Mouse (Mus musculus): ENCODE data around the gene Gm11627. TPM values are rescaled to one million over a fixed set of nuclear protein-coding genes. Genes with fewer than 3 reads are reported as not detected.
A peak's percentile ranks its signal among the peaks of the same experiment; 100 is the strongest.

Gm11627 gene
- polyA plus RNA-seq, 1 experiment from 2014 or later = 8.9 TPM

DNA sequence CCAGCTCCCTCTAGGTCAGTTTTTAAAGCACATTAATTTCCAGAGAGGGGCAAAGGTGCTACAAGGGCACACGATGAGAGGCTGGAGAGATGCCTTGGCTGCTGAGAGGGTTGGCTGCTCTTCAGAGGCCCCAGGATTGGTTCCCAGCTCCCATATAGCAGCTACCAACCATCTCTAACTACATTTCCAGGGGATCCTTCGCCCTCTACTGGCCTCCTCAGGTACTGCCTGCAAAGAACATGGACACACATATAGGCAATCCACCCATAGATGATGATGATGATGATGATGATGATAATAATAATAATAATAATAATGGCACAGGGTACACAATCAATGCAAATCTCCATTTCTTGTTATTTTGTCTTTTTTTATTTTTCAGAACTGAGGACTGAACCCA lies 40.2 kb upstream of the Gm11627 start:
- no peak overlapping the region for H3K4me3 ChIP-seq (replicated peaks; ENCODE audit: low read depth, low read length)
- DNase-seq (ENCODE audit: low spot score) (no peak), ATAC-seq (replicated peaks; ENCODE audit: low FRiP score, low read depth) (no peak)
- peak; percentile 33 for TF ChIP-seq CTCF (IDR thresholded peaks at IDR 0.05; ENCODE audit: low read depth)
- H3K9me3 ChIP-seq (replicated peaks; ENCODE audit: low read length) = no peaks in the 10 kb centered on the region
- H3K27ac ChIP-seq = no peak overlapping the region
- 79% methylated on average over 2 of the region's 2 CpGs for WGBS
- H3K9ac ChIP-seq (ENCODE audit: low read depth, low read length) = no peak overlapping the region
- H3K4me2 ChIP-seq (ENCODE audit: low read length) = no peak overlapping the region
- H3K4me1 ChIP-seq (replicated peaks; ENCODE audit: insufficient read depth, low read length) = peaks cover 7% of the 10 kb centered on the region
- H3K36me3 ChIP-seq (ENCODE audit: insufficient read depth, low read length) = no peaks in the 10 kb centered on the region
- no peaks in the 10 kb centered on the region for H3K27me3 ChIP-seq (ENCODE audit: insufficient read depth, low read length)

GRCm38 (mm10) chr11:102611317-102611705 lies 32.0 kb upstream of the Gm11627 start:
- Histone ChIP-seq H3K4me3 (replicated peaks; ENCODE audit: low read depth, low read length) (no peak overlapping the region), H3K9me3 (replicated peaks; ENCODE audit: low read length) (no peaks in the 10 kb centered on the region), H3K36me3 (ENCODE audit: insufficient read depth, low read length) (no peaks in the 10 kb centered on the region), H3K9ac (ENCODE audit: low read depth, low read length) (no peak overlapping the region), H3K27me3 (ENCODE audit: insufficient read depth, low read length) (no peaks in the 10 kb centered on the region), H3K4me2 (ENCODE audit: low read length) (no peak overlapping the region), H3K27ac (peak overlapping the region; percentile 57; the same call in 1 of the 2 replicates), H3K4me1 (replicated peaks; ENCODE audit: insufficient read depth, low read length) (peaks cover 14% of the 10 kb centered on the region)
- no peak; the same call in 1 of the 2 replicates for ATAC-seq (replicated peaks; ENCODE audit: low FRiP score, low read depth)
- no peak for TF ChIP-seq CTCF (IDR thresholded peaks at IDR 0.05; ENCODE audit: low read depth)
- WGBS = 17% methylated on average over 6 of the region's 6 CpGs
- DNase-seq (ENCODE audit: low spot score) = no peak

DNA sequence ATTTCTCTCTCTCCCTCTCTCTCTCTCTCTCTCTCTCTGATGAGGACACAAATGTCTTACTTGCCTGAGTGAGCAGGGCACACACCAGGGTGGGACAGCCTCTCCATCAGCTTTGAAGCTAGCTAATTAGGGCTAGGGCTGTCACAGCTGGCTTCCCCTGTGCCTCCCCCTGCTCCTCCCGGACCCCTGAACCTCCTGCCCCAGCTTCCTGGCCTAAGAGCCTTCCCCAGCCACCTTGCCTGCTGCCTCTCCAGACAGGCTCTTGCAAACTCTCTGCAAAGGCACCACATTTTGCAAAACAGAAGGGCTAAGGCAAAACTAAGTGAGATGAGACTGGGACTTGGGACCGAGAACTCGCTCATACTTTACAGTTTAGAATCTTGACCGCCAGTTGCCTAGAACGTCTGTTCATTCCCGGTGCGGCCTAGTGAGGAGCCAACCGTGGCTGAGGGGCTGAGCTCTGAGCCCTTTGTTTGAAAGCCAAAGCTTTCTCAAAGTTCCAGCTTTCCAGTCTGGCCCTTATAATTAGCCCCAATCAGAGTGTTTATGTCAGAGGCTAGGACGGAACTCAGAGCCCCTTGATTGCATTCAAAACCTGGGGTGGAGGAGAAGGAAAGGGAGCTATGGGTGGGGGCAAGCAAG lies 31.5 kb upstream of the Gm11627 start:
- TF ChIP-seq CTCF (IDR thresholded peaks at IDR 0.05; ENCODE audit: low read depth) = no peak
- Histone ChIP-seq H3K27me3 (ENCODE audit: insufficient read depth, low read length) (no peaks in the 10 kb centered on the region), H3K9ac (ENCODE audit: low read depth, low read length) (no peak overlapping the region), H3K4me3 (replicated peaks; ENCODE audit: low read depth, low read length) (no peak overlapping the region), H3K27ac (peak overlapping the region; percentile 57; the same call in 1 of the 2 replicates), H3K9me3 (replicated peaks; ENCODE audit: low read length) (no peaks in the 10 kb centered on the region), H3K4me1 (replicated peaks; ENCODE audit: insufficient read depth, low read length) (peaks cover 16% of the 10 kb centered on the region), H3K36me3 (ENCODE audit: insufficient read depth, low read length) (no peaks in the 10 kb centered on the region), H3K4me2 (ENCODE audit: low read length) (no peak overlapping the region)
- 10% methylated on average over 9 of the region's 9 CpGs for WGBS
- ATAC-seq (replicated peaks; ENCODE audit: low FRiP score, low read depth) (peak; percentile 59; the same call in 1 of the 2 replicates), DNase-seq (ENCODE audit: low spot score) (no peak)

DNA sequence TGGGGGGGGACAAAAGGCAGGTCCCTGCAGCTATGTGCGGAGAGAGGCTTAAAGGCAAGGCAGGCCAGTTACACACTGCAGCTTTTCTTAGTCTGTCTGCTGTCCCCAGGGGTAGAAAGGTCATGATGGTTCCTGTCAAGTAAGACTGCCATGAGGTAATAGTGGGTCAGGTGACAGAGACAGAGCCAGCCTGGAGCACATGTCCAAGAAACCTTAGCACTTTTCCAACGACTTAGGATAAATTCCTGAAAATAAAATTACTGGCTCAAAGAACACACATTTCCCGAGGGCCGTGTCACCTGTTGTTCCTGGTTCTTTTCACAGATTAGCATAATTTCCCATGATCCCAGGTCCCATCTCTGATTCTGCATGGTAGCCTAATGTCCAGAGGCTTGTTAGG lies 31.0 kb upstream of the Gm11627 start:
- no peak overlapping the region for H3K4me2 ChIP-seq (ENCODE audit: low read length)
- 17% methylated on average over 4 of the region's 4 CpGs for WGBS
- H3K27ac ChIP-seq = peak overlapping the region; percentile 57; the same call in 1 of the 2 replicates
- no peaks in the 10 kb centered on the region for H3K27me3 ChIP-seq (ENCODE audit: insufficient read depth, low read length)
- no peak overlapping the region for H3K4me3 ChIP-seq (replicated peaks; ENCODE audit: low read depth, low read length)
- no peaks in the 10 kb centered on the region for H3K9me3 ChIP-seq (replicated peaks; ENCODE audit: low read length)
- H3K4me1 ChIP-seq (replicated peaks; ENCODE audit: insufficient read depth, low read length) = peaks cover 21% of the 10 kb centered on the region
- no peak overlapping the region for H3K9ac ChIP-seq (ENCODE audit: low read depth, low read length)
- ATAC-seq (replicated peaks; ENCODE audit: low FRiP score, low read depth) = 0 out of 2 replicates have a peak, but pooled peaks have one; percentile 17
- no peaks in the 10 kb centered on the region for H3K36me3 ChIP-seq (ENCODE audit: insufficient read depth, low read length)
- TF ChIP-seq CTCF (IDR thresholded peaks at IDR 0.05; ENCODE audit: low read depth) = no peak
- DNase-seq (ENCODE audit: low spot score) = no peak

DNA sequence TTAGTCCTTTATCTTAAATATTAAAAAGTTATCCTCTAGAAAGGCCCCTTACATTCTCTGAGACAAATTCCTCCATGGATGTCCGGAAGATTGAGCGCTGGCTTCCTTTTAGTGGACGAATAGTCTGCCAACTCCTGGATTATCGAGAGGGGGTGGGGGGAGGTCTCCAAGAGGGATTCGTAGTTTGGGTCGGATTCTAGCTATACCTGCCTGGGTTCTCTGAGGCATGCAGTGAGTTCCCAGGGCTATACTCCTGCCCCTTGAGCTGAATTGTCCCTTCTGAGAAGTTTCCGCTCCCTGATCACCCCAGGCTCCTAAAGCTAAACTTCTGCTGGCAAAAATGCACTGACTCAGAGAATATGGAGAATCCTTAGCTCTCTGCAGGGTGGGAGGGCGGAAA lies 30.2 kb upstream of the Gm11627 start:
- DNase-seq (ENCODE audit: low spot score) (no peak), ATAC-seq (replicated peaks; ENCODE audit: low FRiP score, low read depth) (no peak)
- no peak for TF ChIP-seq CTCF (IDR thresholded peaks at IDR 0.05; ENCODE audit: low read depth)
- H3K4me2 ChIP-seq (ENCODE audit: low read length) = no peak overlapping the region
- H3K36me3 ChIP-seq (ENCODE audit: insufficient read depth, low read length) = no peaks in the 10 kb centered on the region
- H3K9me3 ChIP-seq (replicated peaks; ENCODE audit: low read length) = no peaks in the 10 kb centered on the region
- no peak overlapping the region for H3K27ac ChIP-seq
- H3K9ac ChIP-seq (ENCODE audit: low read depth, low read length) = no peak overlapping the region
- H3K27me3 ChIP-seq (ENCODE audit: insufficient read depth, low read length) = no peaks in the 10 kb centered on the region
- no peak overlapping the region for H3K4me3 ChIP-seq (replicated peaks; ENCODE audit: low read depth, low read length)
- 42% methylated on average over 8 of the region's 8 CpGs for WGBS
- H3K4me1 ChIP-seq (replicated peaks; ENCODE audit: insufficient read depth, low read length) = peaks cover 23% of the 10 kb centered on the region

- Histone ChIP-seq H3K4me1 (replicated peaks; ENCODE audit: insufficient read depth, low read length) (peaks cover 23% of the 10 kb centered on the region), H3K9ac (ENCODE audit: low read depth, low read length) (no peak overlapping the region), H3K4me3 (replicated peaks; ENCODE audit: low read depth, low read length) (no peak overlapping the region), H3K4me2 (ENCODE audit: low read length) (peak overlapping the region; percentile 83; the same call in 1 of the 2 replicates), H3K27me3 (ENCODE audit: insufficient read depth, low read length) (no peaks in the 10 kb centered on the region), H3K9me3 (replicated peaks; ENCODE audit: low read length) (no peaks in the 10 kb centered on the region), H3K36me3 (ENCODE audit: insufficient read depth, low read length) (no peaks in the 10 kb centered on the region), H3K27ac (no peak overlapping the region)
- no peak for ATAC-seq (replicated peaks; ENCODE audit: low FRiP score, low read depth)
- no peak for TF ChIP-seq CTCF (IDR thresholded peaks at IDR 0.05; ENCODE audit: low read depth)
- 29% methylated on average over 4 of the region's 4 CpGs for WGBS
- DNase-seq (ENCODE audit: low spot score) = no peak
These were observed 29.4 kb upstream of the Gm11627 start for GRCm38 (mm10) chr11:102608691-102609090.

Data from kidney, postnatal 0 days (tissue).